Mouse (Mus musculus) telencephalon, adult 2 months (tissue): ENCODE measurements around the gene Pald1.

Experiments used
- DNase-seq: peaks from one replicate; pipeline ENCODE4 v3.0.0-alpha.2; 2011; ENCODE audit warnings: low read depth, low spot score

The Pald1 gene

GRCm38 (mm10) chr10:61383021-61383714 lies at the start of gene Pald1:
Gene Pald1, minus strand, starts transcription at chr10:61383530.
- DNase-seq: peak; percentile 23

DNA sequence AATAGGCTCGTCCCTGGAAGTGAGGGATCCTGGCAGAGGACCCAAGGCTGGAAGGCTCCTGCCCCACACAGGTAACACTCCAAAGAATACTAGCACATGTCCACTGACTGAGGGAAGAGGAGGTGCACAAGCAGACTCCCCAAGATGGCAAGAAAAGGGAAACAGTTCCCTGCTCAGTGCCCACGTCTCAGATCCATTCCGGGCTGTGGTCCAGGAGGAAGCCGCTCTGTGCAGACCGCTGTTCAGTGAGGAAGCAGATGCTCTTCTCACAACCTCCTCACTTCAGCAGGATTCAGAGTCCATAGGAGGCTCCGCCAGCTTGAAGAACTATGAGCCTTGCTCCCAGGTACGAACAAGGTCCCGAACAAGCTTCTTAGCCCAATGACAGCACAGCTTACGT lies 48.0 kb upstream of the Pald1 start:
- DNase-seq: peak; percentile 79

DNA sequence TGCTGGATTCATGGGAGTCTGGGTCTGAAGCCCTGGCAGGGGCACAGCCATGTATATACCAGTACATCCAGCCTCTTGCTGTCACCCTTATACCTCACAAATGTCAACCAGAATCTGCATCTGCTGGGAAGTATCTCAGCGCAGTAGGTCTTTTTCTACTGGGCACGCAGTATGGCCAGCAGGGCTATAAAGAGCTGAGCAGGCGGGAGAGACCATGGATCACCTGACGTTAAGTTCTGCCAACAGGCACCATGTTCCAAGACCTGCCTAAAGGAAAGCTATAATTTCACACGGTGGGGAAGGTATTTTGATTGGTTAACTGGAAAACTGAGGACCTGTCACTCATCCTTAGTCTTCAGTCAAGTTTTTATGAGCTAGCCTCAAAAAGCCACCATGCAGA lies 45.7 kb upstream of the Pald1 start:
- no peak for DNase-seq

DNA sequence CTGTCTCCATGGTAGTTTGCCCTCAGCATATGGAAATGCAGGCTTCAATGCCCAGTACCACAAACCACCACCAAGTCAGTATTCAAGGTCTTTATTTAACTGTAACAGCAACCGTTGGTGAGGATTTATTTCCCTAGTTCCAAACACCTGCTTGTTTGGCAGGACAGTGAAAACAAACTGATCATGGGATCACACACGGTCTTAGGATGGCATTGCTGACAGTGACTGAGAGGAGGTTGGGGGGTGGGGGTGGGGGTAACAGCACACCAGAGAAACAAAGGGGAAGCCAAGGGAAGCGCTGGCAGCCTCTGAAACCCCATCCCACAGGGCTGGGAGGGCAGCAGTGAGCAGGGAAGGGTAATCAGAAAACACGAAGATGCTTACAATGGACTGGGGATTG lies 45.1 kb upstream of the Pald1 start:
- DNase-seq: no peak

DNA sequence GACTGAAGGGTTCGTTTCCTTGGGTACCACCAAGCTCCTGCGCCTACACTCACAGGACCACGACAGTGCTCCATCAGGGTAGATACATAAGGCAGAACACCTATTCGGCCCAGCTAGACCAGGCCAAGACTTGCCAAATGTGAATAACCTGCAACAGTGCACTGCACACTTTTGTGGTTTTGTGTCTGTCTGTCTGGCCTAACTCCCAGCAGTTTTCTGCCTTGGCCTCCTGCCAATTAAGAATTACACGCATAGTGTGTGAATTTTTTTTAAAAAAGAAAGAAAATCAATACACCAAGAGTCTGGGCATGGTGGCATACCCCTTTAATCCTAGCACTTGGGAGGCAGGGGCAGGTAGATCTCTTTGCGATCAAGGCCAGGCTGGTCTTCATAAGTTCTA lies 44.6 kb upstream of the Pald1 start:
- DNase-seq: no peak

- no peak for DNase-seq
Measured at GRCm38 (mm10) chr10:61426251-61426757, 43.0 kb upstream of the Pald1 start.

- DNase-seq: no peak
Measured at GRCm38 (mm10) chr10:61425047-61425446, 41.7 kb upstream of the Pald1 start.

GRCm38 (mm10) chr10:61424500-61424899 lies 41.2 kb upstream of the Pald1 start:
- DNase-seq: no peak

- DNase-seq: no peak
Measured at GRCm38 (mm10) chr10:61423289-61423688, 40.0 kb upstream of the Pald1 start.

- DNase-seq: no peak
Measured at GRCm38 (mm10) chr10:61422861-61423260, 39.5 kb upstream of the Pald1 start.

GRCm38 (mm10) chr10:61420011-61420410 lies 36.7 kb upstream of the Pald1 start:
- DNase-seq: no peak

DNA sequence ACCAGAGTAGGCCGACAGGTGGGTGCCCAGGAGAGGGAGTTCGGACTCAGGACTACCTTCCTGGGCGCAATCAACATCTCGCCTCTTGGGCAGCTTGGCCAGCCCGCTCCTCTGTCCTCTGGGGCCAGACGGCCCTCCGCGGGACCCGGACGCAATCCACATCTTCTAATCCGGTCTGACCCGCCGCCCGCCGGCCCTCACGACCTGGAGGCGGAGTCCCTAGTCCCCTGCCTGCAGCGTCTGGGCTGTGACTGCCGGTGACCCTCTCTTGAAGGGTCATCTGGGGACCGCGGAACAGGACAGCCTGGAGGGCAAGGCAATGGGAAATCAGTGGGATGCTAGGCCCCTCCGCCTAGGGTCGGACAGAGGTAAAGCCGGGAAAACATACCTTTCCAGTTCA lies 35.8 kb upstream of the Pald1 start:
- no peak for DNase-seq

DNA sequence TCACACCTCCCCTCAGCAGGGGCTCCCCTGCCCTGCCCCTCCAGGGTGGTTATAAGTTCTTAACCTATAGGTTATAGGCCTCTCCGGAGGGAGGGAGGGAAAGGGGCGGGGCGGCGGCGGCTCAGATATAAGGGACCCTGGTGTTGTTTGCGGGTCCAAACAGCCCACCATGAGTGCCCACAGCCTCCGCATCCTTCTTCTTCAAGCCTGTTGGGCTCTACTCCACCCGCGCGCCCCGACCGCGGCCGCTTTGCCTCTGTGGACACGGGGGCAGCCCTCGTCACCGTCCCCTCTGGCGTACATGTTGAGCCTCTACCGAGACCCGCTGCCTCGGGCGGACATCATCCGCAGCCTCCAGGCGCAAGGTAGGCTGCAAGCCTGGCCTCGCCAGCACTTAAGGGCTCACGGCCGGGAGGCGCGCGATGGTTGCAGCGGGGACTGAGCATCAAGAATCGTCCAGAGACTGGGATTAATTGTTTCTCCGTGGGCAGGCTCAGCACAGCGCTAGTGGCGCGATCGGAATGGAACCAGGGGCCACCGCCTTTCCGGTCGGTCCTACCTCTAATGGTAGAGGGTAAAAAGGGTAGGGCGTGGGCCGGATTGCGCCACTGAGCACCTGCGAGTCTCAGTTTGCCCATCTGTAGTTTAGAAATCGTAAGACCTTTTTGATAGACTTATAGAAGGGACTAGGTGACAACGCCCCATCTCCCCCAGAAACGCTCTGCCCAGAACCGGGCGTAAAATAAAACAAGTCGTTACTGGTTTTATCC lies 35.0 kb upstream of the Pald1 start:
- no peak for DNase-seq

DNA sequence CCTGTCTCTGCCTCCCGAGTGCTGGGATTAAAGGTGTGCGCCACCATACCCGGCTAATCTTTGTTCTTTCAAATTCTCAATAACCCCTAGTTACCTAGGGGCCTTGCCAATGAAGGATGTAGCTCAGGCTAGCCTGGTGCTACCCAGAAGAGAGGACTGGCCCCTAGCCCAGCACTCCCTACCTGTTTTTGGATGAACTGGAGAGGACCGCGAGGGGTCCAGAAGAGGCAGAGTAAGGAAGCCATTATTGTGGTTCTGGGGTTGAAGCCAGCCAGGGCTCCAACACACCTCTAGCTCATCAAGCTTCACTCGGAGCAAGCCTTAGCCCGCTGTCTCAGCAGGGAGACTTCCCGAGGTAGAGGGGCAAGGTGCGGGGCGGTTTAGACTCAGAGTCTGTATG lies 34.3 kb upstream of the Pald1 start, which contains the start of gene Nodal:
Gene Nodal, plus strand, starts transcription at position 301 of the 400 bp plus-strand sequence.
- no peak for DNase-seq

DNA sequence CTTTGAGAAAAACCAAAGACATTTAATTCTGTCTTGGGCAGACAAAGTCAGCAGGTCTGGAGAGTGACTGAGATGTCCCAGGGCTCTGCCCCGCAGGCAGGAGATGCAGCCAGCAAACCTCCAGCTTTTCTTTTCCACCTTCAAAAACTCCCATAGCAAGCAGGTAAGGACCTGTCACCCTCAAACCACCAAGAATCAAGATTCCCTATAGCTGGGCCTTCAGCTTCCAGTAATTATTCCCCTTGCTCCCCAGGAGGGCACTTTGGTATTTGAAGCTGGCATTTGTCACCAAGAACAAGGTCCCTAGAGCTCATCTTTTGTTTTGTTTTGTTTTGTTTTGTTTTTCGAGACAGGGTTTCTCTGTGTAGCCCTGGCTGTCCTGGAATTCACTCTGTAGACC lies 33.7 kb upstream of the Pald1 start:
- DNase-seq: no peak

DNA sequence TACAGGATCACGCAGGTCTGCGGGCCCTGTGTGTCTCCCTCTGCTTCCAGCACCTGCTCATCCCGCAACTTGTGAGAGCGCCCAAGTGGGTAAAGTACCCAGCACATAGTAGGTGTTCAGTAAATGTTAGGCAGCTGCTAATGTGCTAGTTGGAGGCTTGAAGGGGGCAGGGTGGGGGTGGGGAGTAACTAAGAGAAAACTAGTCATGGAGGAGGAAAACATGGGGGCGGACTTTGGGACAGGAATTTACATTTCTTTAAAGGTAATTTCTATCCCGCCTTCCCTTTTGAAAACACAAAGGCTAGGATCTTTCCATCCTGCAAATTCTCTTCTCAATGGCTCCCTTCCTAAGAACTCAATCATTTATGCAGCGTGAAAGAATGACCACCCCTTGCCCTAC lies 33.2 kb upstream of the Pald1 start:
- DNase-seq: no peak

DNA sequence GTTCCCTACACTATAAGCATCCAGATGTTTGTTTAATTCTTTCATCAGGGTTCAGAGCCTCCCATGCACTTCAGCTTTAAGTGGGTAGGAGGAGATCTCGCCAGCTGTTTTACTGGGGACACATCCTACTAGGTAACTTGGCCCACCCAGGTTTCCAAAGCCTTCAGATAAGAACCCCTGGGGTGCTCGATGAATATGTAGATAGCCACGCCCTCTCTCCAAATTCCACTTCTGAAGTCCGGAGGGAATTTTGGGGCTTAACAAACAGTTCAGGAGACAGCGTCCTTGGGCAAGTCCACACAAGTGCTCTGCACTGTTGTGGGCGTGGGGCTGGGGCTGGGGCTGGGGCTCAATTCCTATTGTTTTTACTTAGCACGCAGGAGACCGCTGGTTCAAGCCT lies 32.6 kb upstream of the Pald1 start:
- DNase-seq: no peak

DNA sequence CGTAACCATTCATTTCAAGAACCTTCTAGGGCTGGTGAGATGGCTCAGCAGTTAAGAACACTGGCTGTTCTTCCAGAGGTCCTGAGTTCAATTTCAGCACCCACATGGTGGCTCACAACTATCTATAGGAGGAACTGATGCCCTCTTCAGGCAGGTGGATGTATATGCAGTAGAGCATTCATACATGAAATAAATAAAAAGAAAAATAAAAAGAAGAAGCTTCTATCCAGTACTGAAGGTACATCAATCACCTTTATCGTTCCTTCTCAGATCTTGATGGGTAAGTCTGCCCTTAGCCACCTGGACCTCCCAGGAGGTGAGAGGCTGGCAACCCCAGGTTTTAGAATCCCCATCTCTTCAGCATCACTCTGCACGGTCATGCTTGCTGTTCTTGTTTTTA lies 31.9 kb upstream of the Pald1 start:
- no peak for DNase-seq

DNA sequence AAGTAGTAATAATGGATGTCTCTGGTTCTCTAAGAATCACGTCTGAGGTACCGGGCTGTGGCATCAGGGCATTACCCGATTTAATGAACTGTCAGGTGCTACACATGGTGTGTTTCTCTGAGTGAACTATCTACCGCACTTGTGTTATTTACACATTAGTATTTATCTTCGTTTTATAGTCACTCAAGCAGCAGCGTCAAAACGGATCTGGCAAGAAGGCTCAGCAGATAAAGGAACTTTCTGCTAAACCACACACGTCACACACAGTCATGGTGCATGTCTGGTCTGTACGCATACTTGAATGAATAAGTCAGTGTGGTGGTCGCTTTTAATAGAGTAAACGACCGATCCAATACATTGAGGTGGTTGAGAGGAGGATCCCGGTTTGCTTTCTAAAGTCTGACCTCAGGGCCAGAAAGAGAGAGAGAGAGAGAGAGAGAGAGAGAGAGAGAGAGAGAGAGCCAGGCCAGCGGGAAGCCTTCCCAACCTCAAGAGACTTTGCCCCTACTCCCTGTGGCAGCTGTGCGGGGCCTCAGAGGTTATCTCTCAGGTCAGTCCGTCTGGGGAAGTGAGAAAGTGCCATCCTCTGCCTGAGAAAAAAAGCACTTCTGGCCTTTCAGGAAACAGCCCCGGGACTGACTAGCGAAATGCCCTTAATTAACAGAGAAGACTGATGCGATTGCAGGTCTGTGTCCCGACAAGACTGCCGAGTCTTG lies 29.7 kb upstream of the Pald1 start:
- no peak for DNase-seq

DNA sequence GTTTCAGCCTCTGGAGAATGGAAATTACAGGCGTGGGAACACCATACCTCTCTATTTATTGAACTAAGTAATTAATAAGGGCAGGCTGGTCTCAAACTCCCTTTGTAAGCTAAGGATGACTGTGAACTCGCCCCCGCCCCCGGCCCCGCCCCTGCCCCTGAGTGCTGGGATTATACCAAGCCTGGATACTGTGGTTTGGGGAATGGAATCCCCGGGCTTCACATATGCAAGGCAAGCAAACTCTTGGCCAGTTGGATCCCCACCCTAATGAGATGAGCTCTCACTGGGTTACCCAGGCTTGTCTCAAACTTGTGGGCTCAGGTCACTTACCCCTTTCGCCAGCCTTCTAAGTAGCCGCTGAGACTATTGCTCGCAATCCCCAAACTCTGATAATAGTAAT lies 26.9 kb upstream of the Pald1 start:
- no peak for DNase-seq

GRCm38 (mm10) chr10:61409776-61410175 lies 26.4 kb upstream of the Pald1 start:
- no peak for DNase-seq

DNA sequence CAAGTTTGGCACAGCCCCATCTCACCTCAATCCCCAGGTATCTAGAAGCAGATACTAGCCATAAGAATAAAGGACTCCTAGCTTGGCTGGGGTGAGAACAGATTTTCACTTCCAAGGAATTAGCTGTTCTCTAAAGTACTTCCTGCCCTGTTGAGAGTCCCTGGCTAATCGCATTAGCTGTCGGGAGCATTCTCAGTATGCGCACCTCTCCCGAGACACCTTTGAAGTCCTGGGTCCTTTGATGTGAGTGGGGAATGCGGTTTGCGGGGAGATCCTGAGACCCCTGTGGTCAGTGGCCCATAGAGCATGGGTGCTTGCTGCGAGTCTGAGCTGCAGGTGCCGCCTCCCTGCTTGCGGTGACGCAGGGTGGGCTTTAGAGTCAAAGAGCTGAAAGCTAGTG lies 22.6 kb upstream of the Pald1 start:
- DNase-seq: no peak
